Mouse (Mus musculus): ENCODE measurements around the gene Fam189a1. TPM values are rescaled to one million over a fixed set of nuclear protein-coding genes. Genes with fewer than 3 reads are reported as not detected.

Fam189a1 gene
- polyA plus RNA-seq, 1 experiment from 2014 or later: 0.31 TPM

DNA sequence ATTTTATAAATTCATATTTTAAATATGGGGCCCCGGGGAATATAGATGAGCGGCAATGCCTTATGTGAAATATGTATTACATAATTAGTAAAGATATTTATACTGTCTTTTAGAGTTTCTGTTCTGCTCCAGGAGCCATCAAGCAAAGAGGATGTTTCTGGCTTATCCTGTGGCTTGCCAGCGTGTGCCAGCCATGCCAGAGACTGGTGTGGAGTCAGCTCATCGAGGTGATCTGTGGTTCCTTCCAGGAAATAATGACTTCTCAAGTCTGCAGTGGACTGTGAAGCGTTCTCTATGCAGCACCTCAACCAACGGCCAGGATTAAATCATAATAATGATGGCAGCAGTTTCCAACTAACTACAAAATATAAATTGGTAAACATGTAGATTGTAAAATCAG, 125.2 kb downstream of the Fam189a1 start:
- Histone ChIP-seq H3K36me3 (no peaks in the 10 kb centered on the region), H3K4me2 (no peak overlapping the region), H3K9ac (no peak overlapping the region), H3K4me1 (replicated peaks) (no peaks in the 10 kb centered on the region), H3K4me3 (no peak overlapping the region), H3K27me3 (no peaks in the 10 kb centered on the region), H3K9me3 (replicated peaks) (no peaks in the 10 kb centered on the region), H3K27ac (no peak overlapping the region)
- 81% methylated on average over 6 of the region's 6 CpGs for WGBS
- no peak for ATAC-seq (replicated peaks; ENCODE audit: insufficient number of reproducible peaks, insufficient read depth, low FRiP score, low read depth)

DNA sequence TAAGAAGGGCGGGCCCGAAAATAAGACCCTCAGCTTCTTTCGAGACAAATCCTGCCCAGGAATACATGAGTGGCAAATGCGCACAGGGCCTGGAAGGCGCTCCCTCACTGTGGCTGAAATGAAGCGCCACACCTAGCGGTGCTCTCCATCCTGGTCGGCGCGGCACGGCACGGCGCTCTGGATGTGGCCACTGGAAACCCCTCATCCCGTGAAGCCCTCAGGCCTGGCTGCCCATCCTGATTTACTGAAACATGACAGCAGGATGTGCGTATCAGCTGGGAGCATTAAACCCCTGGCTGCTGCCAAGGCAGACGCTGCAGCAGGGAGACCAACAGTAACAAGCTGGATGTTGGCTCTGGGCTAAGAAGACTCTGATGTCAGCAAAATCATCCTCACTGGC, 126.4 kb downstream of the Fam189a1 start:
- no peaks in the 10 kb centered on the region for H3K36me3 ChIP-seq
- no peak overlapping the region for H3K4me3 ChIP-seq
- no peak overlapping the region for H3K9ac ChIP-seq
- no peaks in the 10 kb centered on the region for H3K27me3 ChIP-seq
- H3K9me3 ChIP-seq (replicated peaks): no peaks in the 10 kb centered on the region
- H3K4me1 ChIP-seq (replicated peaks): no peaks in the 10 kb centered on the region
- H3K27ac ChIP-seq: no peak overlapping the region
- no peak overlapping the region for H3K4me2 ChIP-seq
- ATAC-seq (replicated peaks; ENCODE audit: insufficient number of reproducible peaks, insufficient read depth, low FRiP score, low read depth): no peak
- 81% methylated on average over 16 of the region's 16 CpGs for WGBS

DNA sequence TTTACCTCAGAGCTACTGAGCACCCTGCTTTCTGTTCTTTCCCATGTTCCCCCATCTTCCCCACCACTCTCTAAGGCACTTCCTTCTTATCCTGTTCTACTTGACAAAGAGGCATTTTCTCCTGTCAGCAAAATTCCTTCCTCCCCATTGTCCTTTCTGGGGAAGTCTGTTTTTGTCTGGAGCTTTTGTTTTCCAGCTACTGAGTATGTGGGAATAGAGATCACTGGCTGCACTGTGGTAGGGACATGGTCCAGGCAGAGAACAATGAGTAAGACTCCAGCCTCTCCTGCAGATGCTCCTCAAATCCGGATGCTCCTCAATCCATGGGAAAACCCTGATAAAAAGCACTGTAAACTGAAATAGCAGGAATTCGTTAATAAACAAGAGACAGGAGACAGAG, 135.1 kb downstream of the Fam189a1 start:
- H3K27me3 ChIP-seq: no peaks in the 10 kb centered on the region
- H3K4me1 ChIP-seq (replicated peaks): no peaks in the 10 kb centered on the region
- H3K4me3 ChIP-seq: no peak overlapping the region
- 48% methylated on average over 2 of the region's 2 CpGs for WGBS
- H3K9me3 ChIP-seq (replicated peaks): no peaks in the 10 kb centered on the region
- H3K27ac ChIP-seq: no peak overlapping the region
- H3K4me2 ChIP-seq: no peak overlapping the region
- H3K9ac ChIP-seq: no peak overlapping the region
- ATAC-seq (replicated peaks; ENCODE audit: insufficient number of reproducible peaks, insufficient read depth, low FRiP score, low read depth): no peak
- no peaks in the 10 kb centered on the region for H3K36me3 ChIP-seq

DNA sequence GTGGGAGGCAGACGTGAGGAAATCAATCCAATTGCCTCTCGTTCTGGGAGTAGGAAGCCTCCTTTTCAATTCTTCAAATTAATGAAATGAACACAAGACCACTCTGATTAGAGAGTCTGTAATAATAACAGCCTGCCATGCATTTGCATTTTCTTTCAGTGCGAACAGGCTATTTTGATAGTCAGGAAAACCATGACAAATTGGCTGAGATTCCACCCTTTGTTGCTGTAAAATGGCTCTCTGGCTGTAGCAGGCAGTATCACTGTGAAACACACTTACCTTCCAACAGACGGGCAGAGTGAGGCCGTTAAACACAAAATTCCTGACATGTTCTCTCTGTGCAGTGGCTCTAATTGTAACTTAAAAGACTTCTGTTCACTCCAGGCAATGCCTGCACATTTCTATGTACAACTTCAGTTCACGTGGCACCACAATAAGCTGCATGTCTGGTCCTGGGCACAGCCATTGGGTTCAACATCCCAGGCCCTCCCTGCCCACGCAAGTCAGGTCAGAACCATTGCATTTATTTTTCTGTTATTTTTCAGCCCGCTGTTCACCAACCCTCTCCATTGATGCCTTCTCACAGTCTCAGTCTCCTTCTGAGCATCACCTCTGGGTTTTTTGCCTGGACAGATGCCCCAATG, 138.2 kb downstream of the Fam189a1 start:
- Histone ChIP-seq H3K36me3 (no peaks in the 10 kb centered on the region), H3K4me3 (no peak overlapping the region), H3K27me3 (no peaks in the 10 kb centered on the region), H3K9me3 (replicated peaks) (no peaks in the 10 kb centered on the region), H3K27ac (no peak overlapping the region), H3K9ac (no peak overlapping the region), H3K4me1 (replicated peaks) (no peaks in the 10 kb centered on the region), H3K4me2 (no peak overlapping the region)
- WGBS: 74% methylated on average over 8 of the region's 8 CpGs
- no peak for ATAC-seq (replicated peaks; ENCODE audit: insufficient number of reproducible peaks, insufficient read depth, low FRiP score, low read depth)

DNA sequence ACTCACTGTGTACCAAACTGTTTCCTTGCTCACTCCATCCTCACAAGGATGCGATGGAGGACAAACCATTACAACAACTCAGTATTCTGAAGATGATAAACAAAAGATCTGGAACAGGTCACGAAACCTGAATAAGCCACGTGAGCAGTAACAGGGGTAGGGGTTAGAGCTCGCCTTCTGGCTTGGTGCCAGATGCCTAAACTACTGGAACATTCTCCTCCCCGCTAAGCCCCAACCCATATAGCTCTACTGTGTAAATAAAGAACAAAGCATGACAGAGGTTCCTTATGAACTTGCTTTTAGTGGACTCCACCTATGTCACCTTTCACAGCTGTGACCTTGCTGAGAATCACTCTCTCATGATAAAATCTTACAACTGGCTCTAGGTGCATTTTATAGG, 139.0 kb downstream of the Fam189a1 start:
- Histone ChIP-seq H3K9me3 (replicated peaks) (no peaks in the 10 kb centered on the region), H3K27me3 (no peaks in the 10 kb centered on the region), H3K4me1 (replicated peaks) (no peaks in the 10 kb centered on the region), H3K36me3 (no peaks in the 10 kb centered on the region), H3K9ac (no peak overlapping the region), H3K4me3 (no peak overlapping the region), H3K27ac (no peak overlapping the region), H3K4me2 (no peak overlapping the region)
- no peak for ATAC-seq (replicated peaks; ENCODE audit: insufficient number of reproducible peaks, insufficient read depth, low FRiP score, low read depth)
- WGBS: 78% methylated on average over 5 of the region's 5 CpGs

DNA sequence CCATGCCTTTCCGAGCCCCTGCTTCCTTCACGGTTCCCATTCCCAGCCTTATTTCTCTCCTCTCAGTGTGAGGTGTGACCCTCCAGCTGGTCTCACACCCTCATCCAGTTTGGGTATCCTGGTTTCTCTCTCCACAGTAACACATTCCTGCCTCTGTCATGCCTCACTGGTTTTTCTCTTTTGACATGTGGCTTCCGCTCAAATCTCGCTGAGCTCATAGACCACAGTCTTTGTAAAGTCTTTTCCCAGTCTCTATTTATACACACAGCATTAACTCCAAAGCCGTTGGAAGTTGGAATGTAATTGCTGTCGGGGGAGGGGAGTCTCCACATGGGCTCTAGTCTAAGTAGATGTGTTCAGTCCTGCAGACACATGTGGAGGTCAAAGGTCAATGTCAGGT, 145.2 kb downstream of the Fam189a1 start:
- Histone ChIP-seq H3K4me3 (no peak overlapping the region), H3K4me2 (no peak overlapping the region), H3K36me3 (no peaks in the 10 kb centered on the region), H3K9ac (no peak overlapping the region), H3K9me3 (replicated peaks) (no peaks in the 10 kb centered on the region), H3K27me3 (no peaks in the 10 kb centered on the region), H3K4me1 (replicated peaks) (peaks cover 12% of the 10 kb centered on the region), H3K27ac (no peak overlapping the region)
- 29% methylated on average over 6 of the region's 6 CpGs for WGBS
- peak; percentile 55; the same call in 1 of the 2 replicates for ATAC-seq (replicated peaks; ENCODE audit: insufficient number of reproducible peaks, insufficient read depth, low FRiP score, low read depth)

DNA sequence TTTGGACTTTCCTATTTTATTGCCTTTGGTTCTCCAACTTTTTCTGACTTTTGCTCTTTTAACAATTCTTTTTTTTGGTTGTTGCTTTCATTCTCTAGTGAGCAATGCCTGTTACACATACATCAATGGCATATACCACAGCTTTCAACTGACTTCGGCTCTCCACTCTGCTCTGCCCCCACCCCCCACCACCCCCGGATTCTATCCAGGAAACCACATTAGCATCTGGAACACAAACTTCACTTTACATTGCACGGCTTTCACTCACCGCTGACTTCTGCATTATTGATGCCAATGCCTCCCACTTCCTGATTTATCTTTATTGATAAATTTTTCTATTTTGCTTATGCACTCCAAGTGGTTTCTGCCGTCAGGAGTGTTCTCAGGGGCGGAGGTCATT, 146.1 kb downstream of the Fam189a1 start:
- Histone ChIP-seq H3K9ac (no peak overlapping the region), H3K27me3 (no peaks in the 10 kb centered on the region), H3K9me3 (replicated peaks) (no peaks in the 10 kb centered on the region), H3K36me3 (no peaks in the 10 kb centered on the region), H3K4me3 (no peak overlapping the region), H3K4me2 (no peak overlapping the region), H3K27ac (no peak overlapping the region), H3K4me1 (replicated peaks) (peaks cover 12% of the 10 kb centered on the region)
- ATAC-seq (replicated peaks; ENCODE audit: insufficient number of reproducible peaks, insufficient read depth, low FRiP score, low read depth): no peak
- WGBS: 55% methylated on average over 6 of the region's 6 CpGs

DNA sequence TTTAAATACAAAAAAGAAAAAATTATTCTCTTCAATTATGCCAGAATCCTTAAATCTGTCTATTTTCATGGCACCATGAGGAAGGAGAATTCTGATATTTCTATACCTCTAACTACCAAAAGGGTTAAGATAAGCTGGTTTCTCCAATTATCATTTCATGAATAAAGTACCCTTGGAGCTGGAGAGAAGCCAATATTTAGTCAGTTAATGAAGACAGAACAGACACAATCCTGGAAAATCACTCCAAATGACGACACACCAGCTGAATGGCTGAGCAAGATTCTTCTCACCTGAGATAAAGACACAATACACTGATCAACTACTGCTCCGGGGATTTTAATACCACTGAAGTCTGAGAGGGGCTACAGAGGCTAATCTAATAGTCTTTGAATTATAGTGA, 150.6 kb downstream of the Fam189a1 start:
- Histone ChIP-seq H3K9me3 (replicated peaks) (no peaks in the 10 kb centered on the region), H3K36me3 (no peaks in the 10 kb centered on the region), H3K27ac (no peak overlapping the region), H3K27me3 (no peaks in the 10 kb centered on the region), H3K4me1 (replicated peaks) (peaks cover 3% of the 10 kb centered on the region), H3K4me2 (no peak overlapping the region), H3K9ac (no peak overlapping the region), H3K4me3 (no peak overlapping the region)
- 60% methylated on average over 2 of the region's 2 CpGs for WGBS
- ATAC-seq (replicated peaks; ENCODE audit: insufficient number of reproducible peaks, insufficient read depth, low FRiP score, low read depth): no peak

DNA sequence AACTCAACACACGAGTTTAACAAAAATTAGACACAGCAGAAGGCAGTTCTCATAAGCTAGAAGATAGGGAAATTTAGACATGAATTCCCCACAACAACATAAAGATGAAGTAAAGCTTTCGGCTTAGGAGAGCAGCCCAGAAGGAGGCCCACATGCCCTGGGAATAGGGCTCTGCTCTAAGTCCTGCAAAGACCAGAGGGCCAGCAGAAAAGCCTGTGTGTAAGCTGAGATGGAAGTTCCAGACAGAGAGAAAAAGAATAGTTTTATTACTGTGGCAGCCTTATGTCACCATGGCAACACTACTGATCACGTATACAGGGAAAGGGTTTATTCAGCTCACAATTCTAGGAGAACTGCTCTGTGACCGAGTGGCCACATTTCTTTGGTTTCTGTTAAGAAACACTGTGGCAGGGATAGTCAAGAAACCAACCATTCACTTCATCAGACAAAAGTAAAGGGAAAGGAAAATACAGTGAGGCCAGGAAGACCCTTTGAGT, 156.6 kb downstream of the Fam189a1 start:
- WGBS: 73% methylated on average over 4 of the region's 4 CpGs
- no peak overlapping the region for H3K9ac ChIP-seq

DNA sequence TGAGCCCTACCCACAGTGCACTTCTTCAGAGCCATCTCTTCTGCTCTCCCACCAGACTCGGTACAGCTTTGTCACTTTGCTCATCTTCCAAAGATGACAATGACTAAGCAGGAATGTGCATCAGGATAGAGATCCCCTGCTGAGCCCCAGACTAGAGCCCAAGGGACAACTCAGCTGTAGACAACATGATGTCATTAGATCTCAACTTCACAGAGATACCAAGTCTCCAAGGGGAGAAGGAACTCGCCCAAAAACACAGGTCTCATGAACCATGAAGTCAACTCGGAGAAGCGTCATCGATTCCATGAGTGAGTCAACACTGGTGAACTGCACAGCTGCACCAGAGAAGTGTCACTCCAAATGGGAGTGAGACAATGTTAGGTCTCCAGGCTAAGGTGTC, 158.6 kb downstream of the Fam189a1 start:
- no peaks in the 10 kb centered on the region for H3K36me3 ChIP-seq
- H3K27ac ChIP-seq: no peak overlapping the region
- no peak overlapping the region for H3K9ac ChIP-seq
- H3K27me3 ChIP-seq: no peaks in the 10 kb centered on the region
- H3K4me2 ChIP-seq: no peak overlapping the region
- 79% methylated on average over 5 of the region's 5 CpGs for WGBS
- no peaks in the 10 kb centered on the region for H3K4me1 ChIP-seq (replicated peaks)
- no peak for ATAC-seq (replicated peaks; ENCODE audit: insufficient number of reproducible peaks, insufficient read depth, low FRiP score, low read depth)
- H3K4me3 ChIP-seq: no peak overlapping the region
- H3K9me3 ChIP-seq (replicated peaks): no peaks in the 10 kb centered on the region

More for the DNA sequence above, 156.6 kb downstream of the Fam189a1 start:
- H3K9me3 ChIP-seq (replicated peaks): no peaks in the 10 kb centered on the region
- no peaks in the 10 kb centered on the region for H3K36me3 ChIP-seq
- no peak overlapping the region for H3K4me3 ChIP-seq
- H3K27me3 ChIP-seq: no peaks in the 10 kb centered on the region
- ATAC-seq (replicated peaks; ENCODE audit: insufficient number of reproducible peaks, insufficient read depth, low FRiP score, low read depth): no peak
- H3K4me2 ChIP-seq: no peak overlapping the region
- no peaks in the 10 kb centered on the region for H3K4me1 ChIP-seq (replicated peaks)
- no peak overlapping the region for H3K27ac ChIP-seq

DNA sequence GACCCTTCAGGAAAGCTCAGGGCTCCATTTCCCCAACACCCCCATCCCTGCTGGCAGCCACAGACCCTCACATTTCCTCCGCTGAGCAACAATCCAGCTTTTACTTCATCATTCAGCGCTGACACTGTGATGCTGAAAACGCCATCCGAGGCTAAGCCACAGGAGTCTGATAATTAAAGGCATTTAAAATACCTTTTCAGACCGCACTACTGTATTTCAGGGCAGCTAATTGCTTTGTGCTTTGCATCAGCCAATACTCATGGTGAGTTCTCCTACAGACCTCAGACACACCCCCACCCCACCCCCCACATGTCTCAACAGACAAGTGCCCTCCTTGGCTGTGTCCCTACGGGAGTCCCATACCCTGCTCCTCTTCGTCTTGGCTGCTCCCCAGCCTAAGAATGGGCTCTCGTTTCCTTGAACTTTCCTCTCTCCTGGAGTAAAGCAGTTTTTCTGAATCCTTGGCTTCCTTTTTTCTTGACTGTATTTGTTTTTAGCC, 160.4 kb downstream of the Fam189a1 start:
- 56% methylated on average over 8 of the region's 8 CpGs for WGBS
- no peak for ATAC-seq (replicated peaks; ENCODE audit: insufficient number of reproducible peaks, insufficient read depth, low FRiP score, low read depth)

DNA sequence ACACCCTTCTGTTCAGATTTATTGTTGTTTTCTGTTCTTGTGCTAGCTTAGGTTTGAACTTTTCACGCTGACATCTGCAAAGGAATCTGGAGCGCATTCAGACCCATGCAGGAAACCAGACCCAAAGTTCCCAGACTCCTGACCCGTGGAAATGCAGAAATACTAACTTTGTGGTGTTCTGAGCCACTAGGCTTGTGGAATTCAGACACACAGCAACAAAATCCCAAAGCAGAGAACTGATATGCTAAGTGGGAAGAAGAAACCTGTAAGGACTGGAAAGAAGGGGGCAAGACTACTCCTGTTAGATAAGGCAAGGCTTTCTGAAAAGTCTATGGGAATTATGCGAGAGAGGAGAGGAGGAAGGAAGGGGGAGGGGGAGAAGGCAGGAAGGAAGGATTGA, 167.0 kb downstream of the Fam189a1 start:
- H3K9ac ChIP-seq: no peak overlapping the region
- H3K9me3 ChIP-seq (replicated peaks): no peaks in the 10 kb centered on the region
- no peaks in the 10 kb centered on the region for H3K4me1 ChIP-seq (replicated peaks)
- H3K36me3 ChIP-seq: no peaks in the 10 kb centered on the region
- no peak overlapping the region for H3K27ac ChIP-seq
- H3K4me2 ChIP-seq: no peak overlapping the region
- no peaks in the 10 kb centered on the region for H3K27me3 ChIP-seq
- no peak overlapping the region for H3K4me3 ChIP-seq
- ATAC-seq (replicated peaks; ENCODE audit: insufficient number of reproducible peaks, insufficient read depth, low FRiP score, low read depth): no peak
- WGBS: 74% methylated on average over 4 of the region's 4 CpGs

More for the DNA sequence above, 160.4 kb downstream of the Fam189a1 start:
- Histone ChIP-seq H3K9me3 (replicated peaks) (no peaks in the 10 kb centered on the region), H3K9ac (no peak overlapping the region), H3K4me2 (no peak overlapping the region), H3K27me3 (no peaks in the 10 kb centered on the region), H3K4me1 (replicated peaks) (no peaks in the 10 kb centered on the region), H3K36me3 (no peaks in the 10 kb centered on the region), H3K27ac (no peak overlapping the region), H3K4me3 (no peak overlapping the region)
